ENCODE assay signal across 8 mouse cellular contexts in the genomic region with DNA sequence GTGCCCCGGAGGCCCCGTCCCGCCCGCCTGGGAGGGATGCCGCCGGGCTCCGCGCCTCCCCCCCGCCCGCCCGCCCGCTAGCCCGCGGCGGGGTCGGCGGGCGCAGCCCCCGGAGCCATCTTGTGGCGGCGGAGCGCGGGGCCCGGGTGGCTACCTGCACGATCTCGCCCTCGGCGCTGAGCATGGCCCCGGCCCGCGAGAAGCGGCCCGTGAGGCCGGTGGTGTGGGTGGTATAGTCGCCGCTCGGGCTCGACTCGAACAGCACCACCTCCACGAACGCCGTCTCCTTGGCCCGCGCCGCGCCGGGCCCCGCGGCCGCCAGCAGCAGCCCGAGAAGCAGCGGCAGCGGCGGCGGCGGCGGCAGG. TPM values are rescaled to one million over a fixed set of nuclear protein-coding genes. Genes with fewer than 3 reads are reported as not detected.
DNase-seq lines count a peak whose midpoint lies in the region; ATAC-seq and TF ChIP-seq lines count a peak whose summit lies in the region.

No protein-coding gene starts in this region.

- TF ChIP-seq CTCF in liver, embryonic 14.5 days (IDR thresholded peaks at IDR 0.05; ENCODE audit: low read depth), result no peak

- peak; percentile 17 to 27 for DNase-seq in left cerebral cortex, adult 18-20 months (ENCODE audit: low spot score in 2 of 2)
- DNase-seq in left cerebral cortex, adult 9 months (ENCODE audit: low spot score in 2 of 2), result no peak
- peak; percentile 37 for DNase-seq in cerebellum, adult 9-10 months
- peak; percentile 43 for DNase-seq in gastrocnemius, postnatal 14 days
- no peak for DNase-seq in liver, embryonic 14.5 days (ENCODE audit: low read depth in 3 of 3, low spot score in 3 of 3)
- DNase-seq in thymus, postnatal 25 days, result peak; percentile 62

- intact Hi-C loops in gastrocnemius, postnatal 14 days (cut with DNase I; ENCODE audit: low total_unique reads), result no loop called here

- no peak for TF ChIP-seq EP300 in liver, embryonic 14.5 days (IDR thresholded peaks at IDR 0.05; ENCODE audit: low read depth)

- peak; percentile 58 for ATAC-seq in intestine, embryonic 16.5 days
- peak; percentile 11; the same call in 1 of the 2 replicates for ATAC-seq in liver, embryonic 14.5 days (ENCODE audit: insufficient read depth)
- peak; percentile 39 for ATAC-seq in neural tube, embryonic 15.5 days (ENCODE audit: low FRiP score)

- H3K4me3 ChIP-seq in intestine, embryonic 16.5 days (ENCODE audit: low read length), result peak overlapping the region; percentile 91
- H3K4me3 ChIP-seq in liver, embryonic 14.5 days (ENCODE audit: insufficient read depth in 1 of 2, low read depth in 2 of 2, low read length in 2 of 2), result peak overlapping the region; percentile 65 to 70
- peak overlapping the region; percentile 84 for H3K4me3 ChIP-seq in neural tube, embryonic 15.5 days (replicated peaks)

- peak overlapping the region; percentile 96 for H3K4me2 ChIP-seq in intestine, embryonic 16.5 days (ENCODE audit: low read depth, low read length)
- H3K4me2 ChIP-seq in liver, embryonic 14.5 days (ENCODE audit: low read depth), result peak overlapping the region; percentile 75
- H3K4me2 ChIP-seq in neural tube, embryonic 15.5 days, result peak overlapping the region; percentile 94

- no peaks in the 10 kb centered on the region for H3K9me3 ChIP-seq in intestine, embryonic 16.5 days (ENCODE audit: control insufficient read depth, low read length)
- H3K9me3 ChIP-seq in liver, embryonic 14.5 days (ENCODE audit: control insufficient read depth, low read length), result no peaks in the 10 kb centered on the region
- no peaks in the 10 kb centered on the region for H3K9me3 ChIP-seq in neural tube, embryonic 15.5 days (replicated peaks)

- no peaks in the 10 kb centered on the region for H3K27me3 ChIP-seq in intestine, embryonic 16.5 days (replicated peaks; ENCODE audit: control insufficient read depth, insufficient read depth, low read length)
- no peaks in the 10 kb centered on the region; the same call in 1 of the 2 replicates for H3K27me3 ChIP-seq in liver, embryonic 14.5 days (ENCODE audit: control insufficient read depth, insufficient read depth, low read length)
- no peaks in the 10 kb centered on the region for H3K27me3 ChIP-seq in neural tube, embryonic 15.5 days (replicated peaks)

- 1% methylated on average over 18 of the region's 57 CpGs for WGBS in intestine, embryonic 16.5 days
- WGBS in liver, embryonic 14.5 days (ENCODE audit: insufficient replicate concordance), result 1% methylated on average over 39 of the region's 57 CpGs
- WGBS in neural tube, embryonic 15.5 days, result under 1% methylated on average over 34 of the region's 57 CpGs

- H3K27ac ChIP-seq in intestine, embryonic 16.5 days (ENCODE audit: low read length), result peak overlapping the region; percentile 83
- H3K27ac ChIP-seq in liver, embryonic 14.5 days, result no peak overlapping the region
- H3K27ac ChIP-seq in neural tube, embryonic 15.5 days (replicated peaks), result peak overlapping the region; percentile 70

- H3K36me3 ChIP-seq in intestine, embryonic 16.5 days (ENCODE audit: control insufficient read depth, insufficient read depth, low read length), result no peaks in the 10 kb centered on the region
- no peaks in the 10 kb centered on the region for H3K36me3 ChIP-seq in liver, embryonic 14.5 days (replicated peaks; ENCODE audit: control insufficient read depth, insufficient read depth, low read depth)
- H3K36me3 ChIP-seq in neural tube, embryonic 15.5 days, result no peaks in the 10 kb centered on the region

- H3K4me1 ChIP-seq in intestine, embryonic 16.5 days (ENCODE audit: control insufficient read depth, insufficient read depth, low read length), result peaks cover 24% of the 10 kb centered on the region
- peaks cover 9 to 16% of the 10 kb centered on the region in 2 experiments for H3K4me1 ChIP-seq in liver, embryonic 14.5 days (replicated peaks; ENCODE audit: control insufficient read depth in 2 of 2, insufficient read depth in 2 of 2, low read length in 1 of 2)
- peaks cover 24% of the 10 kb centered on the region for H3K4me1 ChIP-seq in neural tube, embryonic 15.5 days

- peak overlapping the region; percentile 89 for H3K9ac ChIP-seq in intestine, embryonic 16.5 days (ENCODE audit: low read depth, low read length)
- H3K9ac ChIP-seq in liver, embryonic 14.5 days (replicated peaks), result peak overlapping the region; percentile 66
- H3K9ac ChIP-seq in neural tube, embryonic 15.5 days (replicated peaks), result peak overlapping the region; percentile 75

RNA-seq across cellular contexts. Expression of gene Znrf3, which starts 0.4 kb away (rescaled TPM):
- total RNA-seq in left cerebral cortex, adult 18-20 months (2021), result 10 to 100 TPM; 16.7 to 17.5 TPM
- total RNA-seq in gastrocnemius, postnatal 14 days (2021), result 1 to 10 TPM; 6.5 to 9.3 TPM
- 6.8 and 7.3 TPM in 2 replicates for polyA plus RNA-seq in intestine, embryonic 16.5 days (2015; fragmentation: Nextera tagmentation; extraction: Ambion mirVana)
- polyA plus RNA-seq in liver, embryonic 14.5 days (2012; rRNA removed), result 1.4 and 1.5 TPM in 2 replicates
- 2.3 and 2.4 TPM in 2 replicates for polyA plus RNA-seq in liver, embryonic 14.5 days (2014; fragmentation: Nextera tagmentation; extraction: Ambion mirVana)
- 7.2 and 8.5 TPM in 2 replicates for polyA plus RNA-seq in neural tube, embryonic 15.5 days (2015; fragmentation: Nextera tagmentation; extraction: Ambion mirVana)

Comparison
In these comparisons a context has a peak if more than half of its experiments do, and no peak if none do; other contexts are left out.
1. DNase-seq: peak in left cerebral cortex, adult 18-20 months (2 of 2), cerebellum, adult 9-10 months (single experiment), gastrocnemius, postnatal 14 days (single experiment) and thymus, postnatal 25 days (single experiment); none in left cerebral cortex, adult 9 months (0 of 2) and liver, embryonic 14.5 days (0 of 3).
2. Peak in every context shown above with its lines, with median percentiles within 50 percentile points of each other: ATAC-seq, H3K4me2 ChIP-seq, H3K4me3 ChIP-seq and H3K9ac ChIP-seq.